Mouse (Mus musculus) neural tube, embryonic 12.5 days (tissue): ENCODE data around the gene Spef2. TPM values are rescaled to one million over a fixed set of nuclear protein-coding genes. Genes with fewer than 3 reads are reported as not detected.

Source experiments
- ATAC-seq: fragments of 200-750 bp; cut with Nextera tagmentation; 2 replicates; pipeline ENCODE4 v1.8.0; 2017; ENCODE audit warnings: low read depth, mild to moderate bottlenecking, moderate TSS enrichment, moderate library complexity; ENCODE audit not compliant: low FRiP score
- H3K27ac ChIP-seq: fragments of 300-500 bp; sonication (generic); 2 replicates; pipeline ENCODE4 v1.5.1; 2016
- H3K27me3 ChIP-seq: fragments of 300-500 bp; sonication (generic); replicated peaks from 2 replicates; pipeline ENCODE4 v1.6.1; 2016; ENCODE audit warnings: mild to moderate bottlenecking
- H3K36me3 ChIP-seq: fragments of 300-500 bp; sonication (generic); 2 replicates; pipeline ENCODE4 v1.6.1; 2016; ENCODE audit warnings: mild to moderate bottlenecking
- H3K4me1 ChIP-seq: fragments of 300-500 bp; sonication (generic); 2 replicates; pipeline ENCODE4 v1.6.1; 2016
- H3K4me2 ChIP-seq: fragments of 300-500 bp; sonication (generic); replicated peaks from 2 replicates; pipeline ENCODE4 v1.6.1; 2016; ENCODE audit warnings: mild to moderate bottlenecking
- H3K4me3 ChIP-seq: fragments of 300-500 bp; sonication (generic); 2 replicates; pipeline ENCODE4 v1.5.1; 2016
- H3K9ac ChIP-seq: fragments of 300-500 bp; sonication (generic); 2 replicates; pipeline ENCODE4 v1.6.1; 2016; ENCODE audit warnings: mild to moderate bottlenecking
- H3K9me3 ChIP-seq: fragments of 300-500 bp; sonication (generic); 2 replicates; pipeline ENCODE4 v1.6.1; 2016; ENCODE audit warnings: mild to moderate bottlenecking
- WGBS: fragments of 180-500 bp; shearing (Covaris S2); methylation state at CpG from one replicate; pipeline ENCODE4 v1.1.7; 2016; 5-methylcytosine and 5-hydroxymethylcytosine counted together
- polyA plus RNA-seq: library from polyadenylated mRNA; unstranded; fragments of >200 nt; fragmentation: Nextera tagmentation; extraction: Ambion mirVana; gene quantifications from 2 replicates; pipeline ENCODE4 v1.2.1, GENCODE M21; 2016

Spef2 gene
- polyA plus RNA-seq, 1 experiment from 2014 or later: 0.30 TPM

DNA sequence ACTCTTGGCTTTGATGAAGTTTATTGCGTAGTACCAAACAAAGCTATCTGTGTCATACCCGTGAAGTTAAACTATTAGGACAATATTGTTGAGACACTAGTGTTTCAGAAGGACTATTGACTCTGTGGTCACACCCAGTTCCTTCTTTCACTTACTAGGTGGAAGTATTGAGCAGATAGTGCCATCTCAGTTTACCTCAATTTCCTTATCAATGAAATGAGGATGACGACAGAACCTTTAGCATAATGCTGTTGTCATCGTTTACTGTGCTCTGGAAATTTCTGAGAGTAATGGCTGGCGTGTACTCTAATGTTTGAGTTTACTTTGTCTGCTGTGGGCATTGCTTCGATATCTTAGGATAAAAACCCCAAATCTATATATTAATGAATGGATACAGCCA lies 117.0 kb downstream of the Spef2 start:
- Histone ChIP-seq H3K36me3 (no peaks in the 10 kb centered on the region), H3K4me1 (no peaks in the 10 kb centered on the region), H3K4me3 (no peak overlapping the region), H3K4me2 (no peak overlapping the region), H3K27ac (no peak overlapping the region), H3K9ac (no peak overlapping the region), H3K9me3 (no peaks in the 10 kb centered on the region), H3K27me3 (no peaks in the 10 kb centered on the region)
- no peak for ATAC-seq
- 93% methylated on average over 6 of the region's 6 CpGs for WGBS

GRCm38 (mm10) chr15:9629660-9630059 lies 119.0 kb downstream of the Spef2 start:
- Histone ChIP-seq H3K9me3 (no peaks in the 10 kb centered on the region), H3K4me1 (no peaks in the 10 kb centered on the region), H3K27ac (no peak overlapping the region), H3K4me2 (no peak overlapping the region), H3K4me3 (no peak overlapping the region), H3K36me3 (no peaks in the 10 kb centered on the region), H3K9ac (no peak overlapping the region), H3K27me3 (no peaks in the 10 kb centered on the region)
- 78% methylated on average over 1 of the region's 1 CpGs for WGBS
- ATAC-seq: no peak

- Histone ChIP-seq H3K9me3 (no peaks in the 10 kb centered on the region), H3K36me3 (no peaks in the 10 kb centered on the region), H3K9ac (no peak overlapping the region), H3K4me3 (no peak overlapping the region), H3K4me1 (no peaks in the 10 kb centered on the region), H3K4me2 (no peak overlapping the region), H3K27me3 (no peaks in the 10 kb centered on the region), H3K27ac (no peak overlapping the region)
- no peak for ATAC-seq
- 79% methylated on average over 2 of the region's 2 CpGs for WGBS
Measured at GRCm38 (mm10) chr15:9624619-9625018, 124.0 kb downstream of the Spef2 start.

- Histone ChIP-seq H3K9me3 (no peaks in the 10 kb centered on the region), H3K27ac (no peak overlapping the region), H3K9ac (no peak overlapping the region), H3K4me1 (no peaks in the 10 kb centered on the region), H3K4me3 (no peak overlapping the region), H3K27me3 (no peaks in the 10 kb centered on the region), H3K36me3 (no peaks in the 10 kb centered on the region), H3K4me2 (no peak overlapping the region)
- no peak for ATAC-seq
- WGBS: 78% methylated on average over 4 of the region's 4 CpGs
Measured at GRCm38 (mm10) chr15:9608177-9608576, 140.5 kb downstream of the Spef2 start.

GRCm38 (mm10) chr15:9600088-9600455 lies 148.6 kb downstream of the Spef2 start:
- Histone ChIP-seq H3K4me2 (no peak overlapping the region), H3K36me3 (no peaks in the 10 kb centered on the region), H3K4me1 (no peaks in the 10 kb centered on the region), H3K27ac (no peak overlapping the region), H3K9ac (no peak overlapping the region), H3K27me3 (no peaks in the 10 kb centered on the region), H3K4me3 (no peak overlapping the region), H3K9me3 (no peaks in the 10 kb centered on the region)
- WGBS: 95% methylated on average over 6 of the region's 6 CpGs
- ATAC-seq: no peak

- no peak overlapping the region for H3K4me3 ChIP-seq
- WGBS: 84% methylated on average over 12 of the region's 12 CpGs
- no peak for ATAC-seq
- no peaks in the 10 kb centered on the region for H3K27me3 ChIP-seq
- H3K4me2 ChIP-seq: no peak overlapping the region
- H3K9ac ChIP-seq: no peak overlapping the region
- no peaks in the 10 kb centered on the region for H3K4me1 ChIP-seq
- H3K36me3 ChIP-seq: no peaks in the 10 kb centered on the region
- no peaks in the 10 kb centered on the region for H3K9me3 ChIP-seq
- H3K27ac ChIP-seq: no peak overlapping the region
Measured at GRCm38 (mm10) chr15:9599382-9600087, 149.1 kb downstream of the Spef2 start.

GRCm38 (mm10) chr15:9596298-9597060 lies 152.2 kb downstream of the Spef2 start:
- H3K4me1 ChIP-seq: no peaks in the 10 kb centered on the region
- ATAC-seq: no peak
- H3K4me3 ChIP-seq: no peak overlapping the region
- H3K9ac ChIP-seq: no peak overlapping the region
- no peaks in the 10 kb centered on the region for H3K36me3 ChIP-seq
- no peak overlapping the region for H3K27ac ChIP-seq
- H3K9me3 ChIP-seq: no peaks in the 10 kb centered on the region
- no peak overlapping the region for H3K4me2 ChIP-seq
- WGBS: 88% methylated on average over 6 of the region's 6 CpGs
- H3K27me3 ChIP-seq: no peaks in the 10 kb centered on the region

DNA sequence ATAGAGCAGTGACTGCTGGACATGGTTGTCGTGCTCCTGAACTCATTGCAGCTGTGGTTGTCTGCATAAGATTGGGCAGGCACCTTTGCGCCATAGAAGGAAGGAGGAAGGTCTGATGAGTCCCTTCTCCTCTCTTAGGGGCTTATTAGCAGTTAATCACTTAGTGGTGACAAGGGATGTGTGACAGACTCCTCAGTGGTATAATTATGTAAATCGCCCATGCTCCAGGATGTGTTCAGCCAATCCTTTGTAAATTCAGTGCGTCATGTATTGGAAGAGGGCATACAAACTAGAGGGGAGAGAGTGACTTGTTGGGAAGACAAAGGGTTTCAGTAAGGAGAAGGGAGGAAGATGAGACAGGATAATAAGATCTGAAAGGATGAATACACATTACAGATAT lies 158.7 kb downstream of the Spef2 start:
- no peak for ATAC-seq

DNA sequence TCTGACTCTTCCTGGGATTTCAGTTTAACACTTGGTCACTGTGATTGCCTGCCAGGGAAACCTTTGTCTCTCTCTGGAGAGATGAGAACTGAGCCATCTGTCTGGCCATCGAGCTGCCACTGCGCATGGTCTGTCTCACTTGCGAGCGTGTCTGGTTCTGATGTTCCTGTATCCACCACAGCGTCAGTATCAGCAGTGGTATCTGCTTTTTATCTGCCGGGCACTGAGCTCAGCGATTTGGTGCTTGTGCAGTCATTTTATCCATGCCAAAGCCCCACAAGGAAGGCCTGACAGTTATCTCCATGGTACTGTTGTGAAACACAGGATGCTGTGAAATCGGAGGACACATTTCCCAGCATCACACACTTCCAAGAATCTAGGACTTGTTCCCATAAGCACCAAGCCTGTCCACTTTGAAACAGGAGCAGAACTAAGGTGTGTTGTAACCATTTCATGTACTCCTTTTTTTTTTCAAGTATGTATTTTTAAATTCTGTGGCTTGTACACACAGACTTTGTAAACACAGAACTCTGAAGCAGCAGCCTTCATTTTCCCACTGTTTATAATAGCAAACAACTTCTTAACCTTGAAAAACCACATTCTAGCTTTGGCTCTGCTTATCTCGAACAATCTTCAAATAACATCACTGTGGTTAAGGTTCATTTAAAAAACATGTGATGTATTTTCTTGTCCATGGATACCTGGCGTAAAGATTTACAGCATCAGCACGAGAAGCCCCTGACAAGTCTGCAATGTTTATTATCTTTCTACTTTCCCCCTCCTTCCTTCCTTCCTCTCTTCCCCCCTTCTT lies 168.0 kb downstream of the Spef2 start:
- Histone ChIP-seq H3K27me3 (no peaks in the 10 kb centered on the region), H3K4me1 (no peaks in the 10 kb centered on the region), H3K9ac (no peak overlapping the region), H3K27ac (no peak overlapping the region), H3K36me3 (no peaks in the 10 kb centered on the region), H3K9me3 (no peaks in the 10 kb centered on the region), H3K4me2 (no peak overlapping the region), H3K4me3 (no peak overlapping the region)
- WGBS: 85% methylated on average over 11 of the region's 11 CpGs
- ATAC-seq: no peak

More for the DNA sequence above, 158.7 kb downstream of the Spef2 start:
- H3K27ac ChIP-seq: no peak overlapping the region
- H3K4me1 ChIP-seq: no peaks in the 10 kb centered on the region
- WGBS: 89% methylated on average over 4 of the region's 4 CpGs
- H3K36me3 ChIP-seq: no peaks in the 10 kb centered on the region
- no peak overlapping the region for H3K4me3 ChIP-seq
- no peaks in the 10 kb centered on the region for H3K9me3 ChIP-seq
- H3K4me2 ChIP-seq: no peak overlapping the region
- H3K27me3 ChIP-seq: no peaks in the 10 kb centered on the region
- H3K9ac ChIP-seq: no peak overlapping the region

DNA sequence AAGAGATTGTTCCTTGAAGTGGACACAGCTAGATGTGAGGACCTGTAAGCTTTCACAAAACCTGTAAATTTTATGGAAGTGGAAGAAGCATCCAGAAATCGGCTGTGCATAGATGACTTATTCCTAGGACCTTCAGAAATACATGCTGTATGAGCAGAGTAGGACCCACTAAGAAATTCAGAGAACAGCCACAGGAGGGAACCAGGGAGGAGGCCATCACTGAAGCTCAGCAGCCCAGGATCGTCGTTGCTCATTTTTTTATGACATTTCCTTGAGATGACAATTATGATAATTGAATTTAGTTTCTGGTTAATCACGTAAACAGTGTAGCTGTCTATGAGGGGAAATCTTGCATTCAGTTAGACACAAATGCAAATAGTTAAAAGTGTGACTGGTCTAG lies 171.4 kb downstream of the Spef2 start:
- 88% methylated on average over 4 of the region's 4 CpGs for WGBS
- Histone ChIP-seq H3K9ac (no peak overlapping the region), H3K27ac (no peak overlapping the region), H3K4me2 (no peak overlapping the region), H3K9me3 (no peaks in the 10 kb centered on the region), H3K36me3 (no peaks in the 10 kb centered on the region), H3K4me3 (no peak overlapping the region), H3K4me1 (no peaks in the 10 kb centered on the region), H3K27me3 (no peaks in the 10 kb centered on the region)
- no peak for ATAC-seq

- H3K27me3 ChIP-seq: no peaks in the 10 kb centered on the region
- no peak overlapping the region for H3K9ac ChIP-seq
- H3K9me3 ChIP-seq: no peaks in the 10 kb centered on the region
- ATAC-seq: no peak
- WGBS: 84% methylated on average over 5 of the region's 5 CpGs
- H3K36me3 ChIP-seq: no peaks in the 10 kb centered on the region
- no peak overlapping the region for H3K4me3 ChIP-seq
- no peak overlapping the region for H3K27ac ChIP-seq
- H3K4me2 ChIP-seq: no peak overlapping the region
- no peaks in the 10 kb centered on the region for H3K4me1 ChIP-seq
Measured at GRCm38 (mm10) chr15:9574796-9575195, 173.9 kb downstream of the Spef2 start.

GRCm38 (mm10) chr15:9573361-9573760 lies 175.3 kb downstream of the Spef2 start:
- Histone ChIP-seq H3K4me3 (no peak overlapping the region), H3K9me3 (no peaks in the 10 kb centered on the region), H3K4me1 (no peaks in the 10 kb centered on the region), H3K36me3 (no peaks in the 10 kb centered on the region), H3K4me2 (no peak overlapping the region), H3K9ac (no peak overlapping the region), H3K27ac (no peak overlapping the region), H3K27me3 (no peaks in the 10 kb centered on the region)
- no peak for ATAC-seq
- 86% methylated on average over 4 of the region's 4 CpGs for WGBS
